Mouse (Mus musculus) hindbrain, embryonic 14.5 days (tissue): ENCODE measurements around the gene Scaf1. TPM values are rescaled to one million over a fixed set of nuclear protein-coding genes. Genes with fewer than 3 reads are reported as not detected.

Experiments
- ATAC-seq: fragments of 200-750 bp; cut with Nextera tagmentation; 2 replicates; pipeline ENCODE4 v1.8.0; 2017; ENCODE audit warnings: moderate number of reproducible peaks, mild to moderate bottlenecking, moderate TSS enrichment, moderate library complexity; ENCODE audit not compliant: low FRiP score
- DNase-seq: peaks from one replicate; pipeline ENCODE4 v3.0.0-alpha.2; 2015; ENCODE audit warnings: low spot score
- H3K27ac ChIP-seq: fragments of 300-500 bp; sonication (generic); 2 replicates; pipeline ENCODE4 v1.5.1; 2014; ENCODE audit warnings: mild to moderate bottlenecking, moderate library complexity
- H3K27me3 ChIP-seq: fragments of 300-500 bp; sonication (generic); 2 replicates; pipeline ENCODE4 v1.6.1; 2014; ENCODE audit warnings: mild to moderate bottlenecking, low read length, mixed read lengths; ENCODE audit not compliant: control insufficient read depth, insufficient read depth
- H3K36me3 ChIP-seq: fragments of 300-500 bp; sonication (generic); replicated peaks from 2 replicates; pipeline ENCODE4 v1.6.1; 2014; ENCODE audit not compliant: control insufficient read depth, insufficient read depth
- H3K4me1 ChIP-seq: fragments of 300-500 bp; sonication (generic); replicated peaks from 2 replicates; pipeline ENCODE4 v1.6.1; 2014; ENCODE audit warnings: antibody characterized with exemption, low read length, mixed read lengths; ENCODE audit not compliant: control insufficient read depth, insufficient read depth
- H3K4me2 ChIP-seq: fragments of 300-500 bp; sonication (generic); replicated peaks from 2 replicates; pipeline ENCODE4 v1.6.1; 2014; ENCODE audit warnings: mild to moderate bottlenecking, moderate library complexity
- H3K4me3 ChIP-seq: fragments of 300-500 bp; sonication (generic); replicated peaks from 2 replicates; pipeline ENCODE4 v1.5.1; 2014; ENCODE audit warnings: mild to moderate bottlenecking, low read length
- H3K9ac ChIP-seq: fragments of 300-500 bp; sonication (generic); 2 replicates; pipeline ENCODE4 v1.6.1; 2014
- H3K9me3 ChIP-seq: fragments of 300-500 bp; sonication (generic); 2 replicates; pipeline ENCODE4 v1.6.1; 2016; ENCODE audit warnings: low read length; ENCODE audit not compliant: control insufficient read depth
- WGBS: fragments of 180-500 bp; shearing (Covaris S2); extraction: QIAGEN DNeasy Blood & Tissue Kit; methylation state at CpG from one replicate; pipeline ENCODE4 v1.1.7; 2014; 5-methylcytosine and 5-hydroxymethylcytosine counted together
- polyA plus RNA-seq: library from polyadenylated mRNA; unstranded; fragments of >200 nt; fragmentation: Nextera tagmentation; extraction: Ambion mirVana; gene quantifications from 2 replicates; pipeline ENCODE4 v1.2.1, GENCODE M21; 2014

The Scaf1 gene
- polyA plus RNA-seq, 1 experiment from 2014 or later = 59.7 TPM

GRCm38 (mm10) chr7:44997940-44998428, 18.2 kb downstream of the Scaf1 start:
- Histone ChIP-seq H3K27me3 (no peaks in the 10 kb centered on the region), H3K27ac (peak overlapping the region; percentile 77), H3K36me3 (peaks cover 41% of the 10 kb centered on the region), H3K4me1 (peaks cover 13% of the 10 kb centered on the region), H3K4me2 (peak overlapping the region; percentile 96), H3K4me3 (peak overlapping the region; percentile 62), H3K9me3 (no peaks in the 10 kb centered on the region), H3K9ac (peak overlapping the region; percentile 80)
- DNase-seq = no peak
- no peak; the same call in 1 of the 2 replicates for ATAC-seq
- 4% methylated on average over 15 of the region's 15 CpGs for WGBS

DNA sequence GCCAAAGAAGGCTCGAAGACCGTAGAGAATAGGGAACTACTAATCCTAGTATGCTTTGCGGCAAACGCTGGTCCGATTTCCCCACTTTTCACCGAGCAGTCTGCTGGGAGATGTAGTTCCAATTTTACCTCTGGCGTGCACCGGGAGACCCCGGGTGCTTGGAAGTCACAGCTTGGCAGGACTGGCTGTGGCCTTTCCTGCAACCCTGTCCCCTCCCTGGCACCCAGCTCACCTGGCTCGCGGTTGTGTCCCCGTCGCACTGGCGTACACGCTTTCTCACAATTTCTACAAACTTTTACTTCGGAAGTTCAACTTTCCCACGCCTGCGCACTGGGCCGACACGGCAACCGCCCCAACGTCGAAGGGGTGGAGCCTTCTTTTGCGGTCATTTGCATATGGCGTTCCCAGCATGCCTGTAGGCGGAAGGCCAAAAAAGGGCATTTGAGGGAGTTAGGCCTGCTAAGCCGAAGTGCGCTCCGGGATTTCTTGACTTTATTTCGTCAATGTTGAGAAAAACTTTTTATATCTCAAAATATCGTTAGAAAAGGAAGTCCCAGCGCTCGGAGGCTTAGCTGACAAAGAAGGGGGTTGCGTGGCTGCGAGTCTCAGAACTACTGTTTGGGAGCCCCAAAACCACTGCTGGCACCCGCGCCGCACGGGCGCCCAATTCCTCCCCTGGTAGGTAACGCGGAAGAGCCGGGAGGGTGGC, 18.8 kb downstream of the Scaf1 start, which contains the start of gene Irf3:
Irf3 (plus strand) TSS at position 418 of the 709 bp plus-strand sequence.
- Histone ChIP-seq H3K9me3 (no peaks in the 10 kb centered on the region), H3K27ac (peak within 1 kb of the TSS; percentile 77), H3K27me3 (no peaks in the 10 kb centered on the region), H3K4me3 (peak within 1 kb of the TSS; percentile 62), H3K36me3 (peaks cover 35% of the 10 kb centered on the region), H3K9ac (peak within 1 kb of the TSS; percentile 80), H3K4me1 (peaks cover 13% of the 10 kb centered on the region), H3K4me2 (peak within 1 kb of the TSS; percentile 96)
- under 1% methylated on average over 43 of the region's 43 CpGs for WGBS
- peak; percentile 97 for DNase-seq
- peak; percentile 89 for ATAC-seq

GRCm38 (mm10) chr7:44996672-44997071, 19.5 kb downstream of the Scaf1 start:
- Histone ChIP-seq H3K27ac (no peak overlapping the region), H3K9ac (peak overlapping the region; percentile 52), H3K4me1 (peaks cover 13% of the 10 kb centered on the region), H3K36me3 (peaks cover 28% of the 10 kb centered on the region), H3K27me3 (no peaks in the 10 kb centered on the region), H3K4me2 (peak overlapping the region; percentile 96), H3K4me3 (peak overlapping the region; percentile 62), H3K9me3 (no peaks in the 10 kb centered on the region)
- DNase-seq = no peak
- 20% methylated on average over 10 of the region's 10 CpGs for WGBS
- no peak for ATAC-seq

DNA sequence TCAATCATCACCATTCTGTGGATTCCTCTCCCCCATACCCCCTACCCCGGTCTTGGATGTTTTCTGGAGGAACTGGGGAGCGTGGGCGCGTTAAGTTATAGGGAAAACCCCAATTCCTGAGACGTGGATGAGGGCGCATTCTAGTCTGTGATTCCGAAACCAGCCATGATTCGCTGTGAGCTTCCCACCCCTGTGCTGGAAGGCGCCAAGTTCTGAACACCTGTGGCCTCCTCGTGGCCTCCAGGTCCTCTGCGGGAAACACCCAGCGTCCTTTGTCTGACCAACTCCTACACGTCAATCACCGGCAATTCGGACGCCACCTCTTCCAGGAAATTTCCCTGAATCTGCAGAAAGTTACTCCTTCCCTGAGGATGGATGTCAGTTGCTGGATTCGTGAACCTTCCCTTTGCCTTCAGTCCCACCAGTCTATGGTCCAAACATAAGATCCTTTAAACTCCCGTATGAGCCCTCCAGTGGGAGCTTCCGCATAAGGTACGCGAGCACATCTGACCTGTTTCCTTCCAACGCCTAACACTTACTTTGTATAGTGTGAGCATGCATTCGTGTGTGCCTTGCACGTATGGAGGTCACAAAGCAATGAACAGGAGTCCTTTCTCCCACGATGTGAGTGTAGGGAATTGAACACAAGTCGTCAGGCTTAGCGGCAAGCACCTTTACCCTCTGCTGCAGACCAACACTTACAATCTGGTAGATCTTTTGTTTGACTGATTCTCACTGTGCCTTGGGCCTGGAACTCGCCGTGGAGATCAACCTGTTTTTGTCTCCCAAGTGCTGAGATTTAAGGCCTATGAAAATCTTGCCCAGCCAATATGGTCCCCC, 29.1 kb downstream of the Scaf1 start:
- H3K4me1 ChIP-seq = peaks cover 33% of the 10 kb centered on the region
- peak overlapping the region; percentile 78 for H3K9ac ChIP-seq
- H3K9me3 ChIP-seq = no peaks in the 10 kb centered on the region
- under 1% methylated on average over 29 of the region's 29 CpGs for WGBS
- ATAC-seq = peak; percentile 4
- peak overlapping the region; percentile 61 for H3K4me3 ChIP-seq
- H3K27ac ChIP-seq = peak overlapping the region; percentile 92
- no peaks in the 10 kb centered on the region for H3K27me3 ChIP-seq
- H3K36me3 ChIP-seq = peaks cover 23% of the 10 kb centered on the region
- peak; percentile 49 for DNase-seq
- peak overlapping the region; percentile 63 for H3K4me2 ChIP-seq

DNA sequence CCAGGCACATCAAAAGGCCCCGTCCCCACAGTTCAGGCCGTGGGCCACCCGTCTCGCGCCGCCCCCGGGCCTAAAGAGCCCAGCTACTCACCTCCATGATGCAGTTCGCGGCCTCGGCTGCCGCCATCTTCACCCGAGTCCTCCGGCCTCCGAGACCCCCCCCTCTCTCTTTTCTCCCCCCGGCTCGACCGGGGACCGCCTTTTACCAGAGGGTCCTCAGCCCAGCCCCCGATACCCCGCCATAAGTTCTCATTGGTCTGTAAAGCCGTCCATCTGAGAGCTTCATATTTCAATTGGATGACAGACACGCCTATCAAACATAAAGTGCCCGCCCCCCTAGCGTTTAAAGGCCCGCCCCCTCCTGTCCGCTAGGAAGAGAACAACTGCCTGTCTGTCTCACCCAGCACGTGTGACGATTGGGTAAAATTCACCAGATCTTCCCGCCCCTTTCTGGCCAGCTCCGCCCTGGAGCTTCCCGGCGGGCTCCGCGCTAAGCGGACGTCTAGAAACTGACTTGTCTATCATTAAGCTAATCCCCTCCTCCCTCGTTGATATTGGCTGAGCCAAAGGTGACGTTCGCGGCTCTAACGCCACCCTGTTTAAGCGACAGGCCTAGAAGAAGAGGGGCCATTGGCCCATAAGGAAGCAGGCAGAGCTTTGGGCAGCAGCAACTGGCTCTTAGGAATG, 29.8 kb downstream of the Scaf1 start, which contains the start of gene Prmt1:
Prmt1 (minus strand) TSS at position 377 of the 687 bp plus-strand sequence.
- Histone ChIP-seq H3K27me3 (no peaks in the 10 kb centered on the region), H3K36me3 (peaks cover 28% of the 10 kb centered on the region), H3K4me3 (peak within 1 kb of the TSS; percentile 77), H3K4me2 (peak within 1 kb of the TSS; percentile 68), H3K4me1 (peaks cover 33% of the 10 kb centered on the region), H3K9ac (peak within 1 kb of the TSS; percentile 91), H3K9me3 (no peaks in the 10 kb centered on the region), H3K27ac (peak within 1 kb of the TSS; percentile 92)
- ATAC-seq = peak; percentile 97
- WGBS = under 1% methylated on average over 40 of the region's 42 CpGs
- DNase-seq = peak; percentile 98

GRCm38 (mm10) chr7:44985595-44986191, 30.5 kb downstream of the Scaf1 start:
- DNase-seq (peak; percentile 36), ATAC-seq (peak; percentile 0; the same call in 1 of the 2 replicates)
- Histone ChIP-seq H3K27ac (peak overlapping the region; percentile 89), H3K9me3 (no peaks in the 10 kb centered on the region), H3K36me3 (peaks cover 29% of the 10 kb centered on the region), H3K4me1 (peaks cover 33% of the 10 kb centered on the region), H3K4me2 (peak overlapping the region; percentile 68), H3K27me3 (no peaks in the 10 kb centered on the region), H3K9ac (peak overlapping the region; percentile 91), H3K4me3 (peak overlapping the region; percentile 77)
- WGBS = under 1% methylated on average over 44 of the region's 45 CpGs

DNA sequence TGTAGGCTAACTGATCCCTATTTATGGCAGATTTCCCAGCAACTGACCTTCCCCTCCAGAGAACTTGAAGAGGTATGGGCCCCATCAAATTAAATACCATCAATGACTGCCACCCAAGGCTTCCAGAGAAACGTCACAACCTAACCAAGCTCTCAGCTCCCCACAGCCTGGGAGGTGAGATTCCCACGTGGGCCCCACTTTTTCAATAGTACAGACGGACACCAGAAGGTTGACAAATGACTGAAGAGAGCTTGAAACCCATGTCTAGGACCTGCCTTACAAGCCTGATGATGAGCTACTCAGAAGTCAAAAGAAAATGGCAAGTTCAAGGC, 31.4 kb downstream of the Scaf1 start:
- peaks cover 33% of the 10 kb centered on the region for H3K4me1 ChIP-seq
- WGBS = 48% methylated on average over 3 of the region's 3 CpGs
- H3K9ac ChIP-seq = peak overlapping the region; percentile 91; the same call in 1 of the 2 replicates
- peak overlapping the region; percentile 77 for H3K4me3 ChIP-seq
- DNase-seq = no peak
- H3K27me3 ChIP-seq = no peaks in the 10 kb centered on the region
- peak overlapping the region; percentile 68 for H3K4me2 ChIP-seq
- H3K27ac ChIP-seq = peak overlapping the region; percentile 89
- no peak for ATAC-seq
- peaks cover 37% of the 10 kb centered on the region for H3K36me3 ChIP-seq
- H3K9me3 ChIP-seq = no peaks in the 10 kb centered on the region

DNA sequence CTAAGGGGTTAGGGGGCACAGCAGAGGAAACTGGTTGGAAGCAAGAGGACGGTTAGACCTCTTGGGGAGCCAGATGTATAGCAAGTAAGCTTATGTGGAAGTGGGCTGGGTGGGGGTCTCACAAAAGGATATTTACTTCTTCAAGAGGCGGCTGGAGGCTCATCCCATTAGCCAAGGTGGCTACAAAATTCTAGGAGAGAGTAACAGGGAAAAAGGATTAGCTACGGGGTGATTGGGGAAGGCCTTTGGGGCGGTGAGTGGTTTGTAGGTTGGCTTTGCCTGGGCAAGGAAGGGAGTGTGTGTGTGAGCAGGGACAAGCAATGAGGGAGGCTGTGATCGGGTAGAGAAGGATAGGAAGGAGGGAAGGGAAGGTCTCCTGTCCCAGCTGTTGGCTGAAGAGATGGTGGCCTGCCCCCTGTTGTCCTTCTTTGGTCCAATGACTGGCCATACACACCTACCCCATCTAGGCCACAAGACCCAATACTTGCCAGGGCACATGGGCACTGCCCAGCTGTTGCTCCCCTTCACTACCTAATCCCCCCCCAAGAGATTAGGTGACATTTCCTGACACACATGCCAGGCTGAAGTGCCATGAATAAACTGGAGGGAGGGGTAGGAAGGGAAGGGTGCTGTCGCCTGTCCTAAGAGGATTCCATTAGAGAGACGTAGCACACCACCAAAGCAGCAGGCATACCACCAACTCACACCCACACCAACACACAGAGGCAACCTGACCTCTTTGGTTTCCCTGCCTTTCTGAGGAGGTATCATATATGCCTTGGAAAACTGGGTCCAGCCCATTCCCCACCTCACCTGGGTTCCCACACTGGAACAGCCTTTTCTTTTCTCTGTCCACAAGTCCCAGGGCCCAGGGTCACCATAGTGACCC, 32.0 kb downstream of the Scaf1 start:
- Histone ChIP-seq H3K4me1 (peaks cover 33% of the 10 kb centered on the region), H3K36me3 (peaks cover 43% of the 10 kb centered on the region), H3K4me3 (peak overlapping the region; percentile 77; the same call in 1 of the 2 replicates), H3K27ac (peak overlapping the region; percentile 89; the same call in 1 of the 2 replicates), H3K27me3 (no peaks in the 10 kb centered on the region), H3K4me2 (peak overlapping the region; percentile 68), H3K9ac (0 out of 2 replicates have a peak overlapping the region, but pooled peaks have one; percentile 91), H3K9me3 (no peaks in the 10 kb centered on the region)
- WGBS = 73% methylated on average over 7 of the region's 7 CpGs
- ATAC-seq (no peak), DNase-seq (no peak)
